Mouse (Mus musculus) stomach, embryonic 15.5 days (tissue): ENCODE results near the gene Sppl2c. TPM values are rescaled to one million over a fixed set of nuclear protein-coding genes. Genes with fewer than 3 reads are reported as not detected.

Source experiments
- ATAC-seq: fragments of 200-750 bp; cut with Nextera tagmentation; 2 replicates; pipeline ENCODE4 v1.8.0; 2017; ENCODE audit warnings: low read depth, moderate number of reproducible peaks, moderate TSS enrichment; ENCODE audit not compliant: insufficient read depth, low FRiP score
- H3K27ac ChIP-seq: fragments of 300-500 bp; sonication (generic); 2 replicates; pipeline ENCODE4 v1.5.1; 2015; ENCODE audit warnings: mild to moderate bottlenecking, inconsistent platforms
- H3K27me3 ChIP-seq: fragments of 300-500 bp; sonication (generic); replicated peaks from 2 replicates; pipeline ENCODE4 v1.6.1; 2015; ENCODE audit warnings: inconsistent platforms
- H3K36me3 ChIP-seq: fragments of 300-500 bp; sonication (generic); 2 replicates; pipeline ENCODE4 v1.6.1; 2015; ENCODE audit warnings: inconsistent platforms
- H3K4me1 ChIP-seq: fragments of 300-500 bp; sonication (generic); 2 replicates; pipeline ENCODE4 v1.6.1; 2015; ENCODE audit warnings: inconsistent platforms
- H3K4me2 ChIP-seq: fragments of 300-500 bp; sonication (generic); 2 replicates; pipeline ENCODE4 v1.6.1; 2015; ENCODE audit warnings: mild to moderate bottlenecking, inconsistent platforms
- H3K4me3 ChIP-seq: fragments of 300-500 bp; sonication (generic); replicated peaks from 2 replicates; pipeline ENCODE4 v1.5.1; 2015; ENCODE audit warnings: inconsistent platforms
- H3K9ac ChIP-seq: fragments of 300-500 bp; sonication (generic); 2 replicates; pipeline ENCODE4 v1.6.1; 2015; ENCODE audit warnings: inconsistent platforms
- H3K9me3 ChIP-seq: fragments of 300-500 bp; sonication (generic); 2 replicates; pipeline ENCODE4 v1.6.1; 2016; ENCODE audit warnings: inconsistent platforms
- WGBS: fragments of 180-500 bp; shearing (Covaris S2); methylation state at CpG from one replicate; pipeline ENCODE4 v1.1.7; 2015; 5-methylcytosine and 5-hydroxymethylcytosine counted together
- polyA plus RNA-seq: library from polyadenylated mRNA; unstranded; fragments of >200 nt; fragmentation: Nextera tagmentation; extraction: Ambion mirVana; gene quantifications from 2 replicates; pipeline ENCODE4 v1.2.1, GENCODE M21; 2015

The Sppl2c gene
- not detected in 2 replicates for polyA plus RNA-seq

GRCm38 (mm10) chr11:104186135-104186836 is at the start of gene Sppl2c:
Sppl2c (plus strand) TSS chr11:104186327.
- Histone ChIP-seq H3K27me3 (no peaks in the 10 kb centered on the region), H3K4me1 (no peaks in the 10 kb centered on the region), H3K4me3 (no peak within 1 kb of the TSS), H3K4me2 (no peak within 1 kb of the TSS), H3K9ac (no peak within 1 kb of the TSS), H3K27ac (no peak within 1 kb of the TSS), H3K9me3 (no peaks in the 10 kb centered on the region), H3K36me3 (no peaks in the 10 kb centered on the region)
- WGBS, result 77% methylated on average over 13 of the region's 13 CpGs
- no peak for ATAC-seq

GRCm38 (mm10) chr11:104138976-104139375 is 47.2 kb upstream of the Sppl2c start:
- Histone ChIP-seq H3K27ac (no peak overlapping the region), H3K27me3 (peaks cover 22% of the 10 kb centered on the region), H3K4me1 (no peaks in the 10 kb centered on the region), H3K36me3 (no peaks in the 10 kb centered on the region), H3K9me3 (no peaks in the 10 kb centered on the region), H3K4me2 (no peak overlapping the region), H3K4me3 (no peak overlapping the region), H3K9ac (no peak overlapping the region)
- no peak for ATAC-seq
- WGBS, result 65% methylated on average over 3 of the region's 3 CpGs

GRCm38 (mm10) chr11:104144930-104145329 is 41.2 kb upstream of the Sppl2c start:
- H3K9me3 ChIP-seq, result no peaks in the 10 kb centered on the region
- H3K27ac ChIP-seq, result no peak overlapping the region
- no peak overlapping the region for H3K4me2 ChIP-seq
- H3K36me3 ChIP-seq, result no peaks in the 10 kb centered on the region
- no peak overlapping the region for H3K9ac ChIP-seq
- no peaks in the 10 kb centered on the region for H3K4me1 ChIP-seq
- 93% methylated on average over 1 of the region's 1 CpGs for WGBS
- no peak for ATAC-seq
- no peaks in the 10 kb centered on the region for H3K27me3 ChIP-seq
- no peak overlapping the region for H3K4me3 ChIP-seq

- no peak overlapping the region for H3K4me3 ChIP-seq
- no peaks in the 10 kb centered on the region for H3K36me3 ChIP-seq
- 71% methylated on average over 7 of the region's 7 CpGs for WGBS
- H3K27me3 ChIP-seq, result no peaks in the 10 kb centered on the region
- H3K4me1 ChIP-seq, result no peaks in the 10 kb centered on the region
- H3K4me2 ChIP-seq, result no peak overlapping the region
- H3K27ac ChIP-seq, result no peak overlapping the region
- H3K9me3 ChIP-seq, result no peaks in the 10 kb centered on the region
- no peak for ATAC-seq
- H3K9ac ChIP-seq, result no peak overlapping the region
Measured at GRCm38 (mm10) chr11:104148787-104149186, 37.3 kb upstream of the Sppl2c start.

- Histone ChIP-seq H3K9me3 (no peaks in the 10 kb centered on the region), H3K9ac (no peak overlapping the region), H3K27ac (no peak overlapping the region), H3K4me3 (no peak overlapping the region), H3K27me3 (no peaks in the 10 kb centered on the region), H3K4me2 (no peak overlapping the region), H3K4me1 (no peaks in the 10 kb centered on the region), H3K36me3 (no peaks in the 10 kb centered on the region)
- no peak for ATAC-seq
- 77% methylated on average over 5 of the region's 5 CpGs for WGBS
Measured at GRCm38 (mm10) chr11:104150911-104151310, 35.2 kb upstream of the Sppl2c start.

- Histone ChIP-seq H3K4me3 (no peak overlapping the region), H3K9me3 (no peaks in the 10 kb centered on the region), H3K4me2 (no peak overlapping the region), H3K4me1 (no peaks in the 10 kb centered on the region), H3K27me3 (peaks cover 10% of the 10 kb centered on the region; the same call in 1 of the 2 replicates), H3K9ac (no peak overlapping the region), H3K36me3 (no peaks in the 10 kb centered on the region), H3K27ac (no peak overlapping the region)
- no peak for ATAC-seq
- WGBS, result 58% methylated on average over 4 of the region's 4 CpGs
Measured at GRCm38 (mm10) chr11:104154332-104154731, 31.8 kb upstream of the Sppl2c start.

GRCm38 (mm10) chr11:104154820-104155635 is 31.1 kb upstream of the Sppl2c start:
- Histone ChIP-seq H3K4me2 (no peak overlapping the region), H3K9ac (no peak overlapping the region), H3K36me3 (no peaks in the 10 kb centered on the region), H3K4me3 (no peak overlapping the region), H3K27me3 (peaks cover 13% of the 10 kb centered on the region; the same call in 1 of the 2 replicates), H3K27ac (no peak overlapping the region), H3K4me1 (no peaks in the 10 kb centered on the region), H3K9me3 (no peaks in the 10 kb centered on the region)
- no peak for ATAC-seq
- WGBS, result 21% methylated on average over 9 of the region's 9 CpGs

GRCm38 (mm10) chr11:104155899-104156298 is 30.2 kb upstream of the Sppl2c start:
- Histone ChIP-seq H3K27ac (no peak overlapping the region), H3K36me3 (no peaks in the 10 kb centered on the region), H3K27me3 (peaks cover 13% of the 10 kb centered on the region; the same call in 1 of the 2 replicates), H3K4me3 (no peak overlapping the region), H3K9me3 (no peaks in the 10 kb centered on the region), H3K4me1 (no peaks in the 10 kb centered on the region), H3K9ac (no peak overlapping the region), H3K4me2 (no peak overlapping the region)
- no peak for ATAC-seq

GRCm38 (mm10) chr11:104156391-104156790 is 29.7 kb upstream of the Sppl2c start:
- ATAC-seq, result no peak
- Histone ChIP-seq H3K4me3 (no peak overlapping the region), H3K36me3 (no peaks in the 10 kb centered on the region), H3K9ac (no peak overlapping the region), H3K27me3 (peaks cover 13% of the 10 kb centered on the region; the same call in 1 of the 2 replicates), H3K4me1 (no peaks in the 10 kb centered on the region), H3K27ac (no peak overlapping the region), H3K9me3 (no peaks in the 10 kb centered on the region), H3K4me2 (no peak overlapping the region)
- WGBS, result 62% methylated on average over 3 of the region's 3 CpGs

- H3K36me3 ChIP-seq, result no peaks in the 10 kb centered on the region
Measured at GRCm38 (mm10) chr11:104157603-104158259, 28.4 kb upstream of the Sppl2c start.

GRCm38 (mm10) chr11:104158260-104158907 is 27.7 kb upstream of the Sppl2c start:
- H3K27me3 ChIP-seq, result peaks cover 13% of the 10 kb centered on the region; the same call in 1 of the 2 replicates
- H3K9ac ChIP-seq, result no peak overlapping the region
- H3K4me2 ChIP-seq, result peak overlapping the region; percentile 50
- H3K4me1 ChIP-seq, result no peaks in the 10 kb centered on the region
- peak overlapping the region; percentile 23 for H3K4me3 ChIP-seq
- no peaks in the 10 kb centered on the region for H3K36me3 ChIP-seq
- WGBS, result 12% methylated on average over 17 of the region's 17 CpGs
- H3K27ac ChIP-seq, result no peak overlapping the region
- ATAC-seq, result no peak
- no peaks in the 10 kb centered on the region for H3K9me3 ChIP-seq

More at GRCm38 (mm10) chr11:104157603-104158259, 28.4 kb upstream of the Sppl2c start:
- Histone ChIP-seq H3K4me1 (no peaks in the 10 kb centered on the region), H3K4me3 (peak overlapping the region; percentile 23), H3K27me3 (peaks cover 13% of the 10 kb centered on the region; the same call in 1 of the 2 replicates), H3K9ac (no peak overlapping the region), H3K27ac (no peak overlapping the region), H3K4me2 (peak overlapping the region; percentile 50), H3K9me3 (no peaks in the 10 kb centered on the region)
- WGBS, result 6% methylated on average over 21 of the region's 23 CpGs
- ATAC-seq, result peak; percentile 78; the same call in 1 of the 2 replicates
